Mouse (Mus musculus): ENCODE results near the gene Zbed3. TPM values are rescaled to one million over a fixed set of nuclear protein-coding genes. Genes with fewer than 3 reads are reported as not detected.

Gene Zbed3
- polyA plus RNA-seq, 1 experiment: 48.3 TPM

DNA sequence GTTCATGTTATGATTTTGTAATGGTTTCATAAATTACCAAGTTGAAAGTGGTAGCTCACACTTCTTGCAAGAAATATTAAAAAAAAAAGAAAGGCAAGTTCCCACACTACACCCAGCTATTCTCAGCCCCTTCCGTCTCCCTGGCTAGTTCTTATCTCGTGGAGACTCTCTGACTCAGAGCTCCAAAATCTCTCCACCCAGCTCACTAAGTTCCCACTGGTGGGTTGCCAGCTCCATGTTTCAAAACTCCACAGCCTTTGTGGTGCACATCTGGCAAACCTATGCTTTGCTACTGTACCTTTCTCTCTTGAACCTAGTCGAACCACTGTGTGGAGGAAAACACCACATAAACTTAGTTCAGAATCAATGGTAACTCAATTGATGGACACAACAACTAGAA, 55.3 kb downstream of the Zbed3 start:
- DNase-seq (ENCODE audit: low read depth): no peak
- no peak for TF ChIP-seq CTCF (IDR thresholded peaks at IDR 0.05; ENCODE audit: borderline replicate concordance, extremely low read depth, insufficient read depth, insufficient read length)
- TF ChIP-seq POLR2A (IDR thresholded peaks at IDR 0.05; ENCODE audit: borderline replicate concordance, extremely low read depth, insufficient read depth, insufficient read length, poor library complexity, severe bottlenecking): no peak

DNA sequence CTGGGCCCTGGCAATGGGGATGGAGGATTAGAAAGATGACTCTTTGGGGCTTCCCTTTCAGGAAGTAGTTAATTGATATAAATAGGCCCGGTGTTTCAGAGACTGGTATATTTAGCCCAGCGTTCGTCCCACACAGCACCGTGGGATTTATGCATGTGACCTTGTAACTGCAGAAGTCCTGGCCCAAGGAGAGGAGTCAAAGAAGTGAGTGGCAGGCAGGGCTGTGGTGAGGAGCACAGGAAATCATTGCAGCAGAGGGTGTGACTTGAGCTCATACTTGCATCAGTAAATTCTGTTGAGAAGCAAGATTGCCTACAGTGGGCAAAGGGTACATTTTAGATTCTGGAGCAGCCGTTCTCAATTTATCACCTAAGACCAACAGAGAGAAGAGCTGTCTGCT, 59.0 kb downstream of the Zbed3 start:
- TF ChIP-seq CTCF (IDR thresholded peaks at IDR 0.05; ENCODE audit: borderline replicate concordance, extremely low read depth, insufficient read depth, insufficient read length) (no peak), POLR2A (IDR thresholded peaks at IDR 0.05; ENCODE audit: borderline replicate concordance, extremely low read depth, insufficient read depth, insufficient read length, poor library complexity, severe bottlenecking) (no peak)
- DNase-seq (ENCODE audit: low read depth): no peak

Other genes with a start within 250 kb of the Zbed3 start
- gene Pde8b, start 73.3 kb upstream of the Zbed3 start, polyA plus RNA-seq (2012; rRNA removed): 4.5 and 6.2 TPM in 2 replicates
- 32.2 and 35.6 TPM in 2 replicates for gene Aggf1, start 51.7 kb downstream of the Zbed3 start, polyA plus RNA-seq (2012; rRNA removed)
- gene Crhbp, start 121.3 kb downstream of the Zbed3 start, polyA plus RNA-seq (2012; rRNA removed): 1.8 and 3.2 TPM in 2 replicates
- not detected in 2 replicates for gene S100z, start 155.1 kb downstream of the Zbed3 start, polyA plus RNA-seq (2012; rRNA removed)
- 0.43 and 0.44 TPM in 2 replicates for gene F2rl1, start 201.6 kb downstream of the Zbed3 start, polyA plus RNA-seq (2012; rRNA removed)

Measured in brain, embryonic 14.5 days (tissue).